14 mouse cellular contexts compared by ENCODE assay signal in genomic region chr1:55983522-55984066, GRCm38 (mm10).
DNase-seq lines count a peak whose midpoint lies in the region; ATAC-seq lines count a peak whose summit lies in the region.
"Had no signal": no experiment of that assay in that cellular context is flagged by ENCODE, and none has a peak within 500 bp of the region (broad histone marks: within the 10 kb centered on the region; RNA-seq: fewer than 3 reads in every experiment).

No protein-coding gene starts in this region.

- 0 out of 2 replicates have a peak, but pooled peaks have one; percentile 34 for ATAC-seq in hindbrain, embryonic 15.5 days (ENCODE audit: low FRiP score, low read depth)
- no peak for ATAC-seq in hindbrain, embryonic 12.5 days (ENCODE audit: low FRiP score)

- H3K9me3 ChIP-seq in hindbrain, embryonic 15.5 days = no peaks in the 10 kb centered on the region
- no peaks in the 10 kb centered on the region for H3K9me3 ChIP-seq in hindbrain, embryonic 12.5 days (replicated peaks)
- H3K9me3 ChIP-seq: neural tube, embryonic 15.5 days had no signal

- no peak overlapping the region for H3K4me2 ChIP-seq in hindbrain, embryonic 15.5 days
- no peak overlapping the region for H3K4me2 ChIP-seq in hindbrain, embryonic 12.5 days (replicated peaks)
- H3K4me2 ChIP-seq: neural tube, embryonic 15.5 days had no signal

- no peaks in the 10 kb centered on the region for H3K36me3 ChIP-seq in hindbrain, embryonic 15.5 days
- no peaks in the 10 kb centered on the region for H3K36me3 ChIP-seq in hindbrain, embryonic 12.5 days
- H3K36me3 ChIP-seq: neural tube, embryonic 15.5 days had no signal

- DNase-seq in cerebellum, postnatal 10 days = peak; percentile 42 to 53
- DNase-seq in cerebellum, adult 11 months = no peak
- DNase-seq in brain, adult 2 months (ENCODE audit: low read depth, low spot score) = peak; percentile 38
- peak; percentile 2 to 5 for DNase-seq in layer of hippocampus, postnatal 14 days (ENCODE audit: low spot score in 2 of 2)
- DNase-seq in kidney, postnatal 36 days = no peak
- no peak for DNase-seq in kidney, adult 9 months
- DNase-seq: adrenal gland, adult 8-10 months; gastrocnemius, postnatal 25 days; retina, postnatal 1 day; thymus, adult 2 months had no signal

- 67% methylated on average over 5 of the region's 5 CpGs for WGBS in hindbrain, embryonic 15.5 days
- 70% methylated on average over 5 of the region's 5 CpGs for WGBS in hindbrain, embryonic 12.5 days

- H3K4me1 ChIP-seq in hindbrain, embryonic 15.5 days (replicated peaks) = no peaks in the 10 kb centered on the region
- H3K4me1 ChIP-seq in hindbrain, embryonic 12.5 days = no peaks in the 10 kb centered on the region
- H3K4me1 ChIP-seq: megakaryocyte, embryonic 14.5 days; neural tube, embryonic 15.5 days had no signal

- H3K4me3 ChIP-seq in hindbrain, embryonic 15.5 days = no peak overlapping the region
- H3K4me3 ChIP-seq in hindbrain, embryonic 12.5 days = no peak overlapping the region
- H3K4me3 ChIP-seq: megakaryocyte, embryonic 14.5 days; neural tube, embryonic 15.5 days had no signal

- H3K27ac ChIP-seq in hindbrain, embryonic 15.5 days (replicated peaks) = no peak overlapping the region
- H3K27ac ChIP-seq in hindbrain, embryonic 12.5 days = no peak overlapping the region
- H3K27ac ChIP-seq: neural tube, embryonic 15.5 days had no signal

- H3K27me3 ChIP-seq in hindbrain, embryonic 15.5 days = no peaks in the 10 kb centered on the region
- H3K27me3 ChIP-seq in hindbrain, embryonic 12.5 days = no peaks in the 10 kb centered on the region
- H3K27me3 ChIP-seq: megakaryocyte, embryonic 14.5 days; neural tube, embryonic 15.5 days had no signal

- no peak overlapping the region for H3K9ac ChIP-seq in hindbrain, embryonic 15.5 days
- H3K9ac ChIP-seq in hindbrain, embryonic 12.5 days = no peak overlapping the region
- H3K9ac ChIP-seq: neural tube, embryonic 15.5 days had no signal

Comparison
In these comparisons a context has a peak if more than half of its experiments do, and no peak if none do; other contexts are left out.
1. DNase-seq: peak in cerebellum, postnatal 10 days (2 of 2), brain, adult 2 months (single experiment) and layer of hippocampus, postnatal 14 days (2 of 2); none in cerebellum, adult 11 months (single experiment), kidney, postnatal 36 days (0 of 2) and kidney, adult 9 months (single experiment).